Mouse (Mus musculus): ENCODE data around the gene Ppp4r2.
A peak's percentile ranks its signal among the peaks of the same experiment; 100 is the strongest.

Gene Ppp4r2

DNA sequence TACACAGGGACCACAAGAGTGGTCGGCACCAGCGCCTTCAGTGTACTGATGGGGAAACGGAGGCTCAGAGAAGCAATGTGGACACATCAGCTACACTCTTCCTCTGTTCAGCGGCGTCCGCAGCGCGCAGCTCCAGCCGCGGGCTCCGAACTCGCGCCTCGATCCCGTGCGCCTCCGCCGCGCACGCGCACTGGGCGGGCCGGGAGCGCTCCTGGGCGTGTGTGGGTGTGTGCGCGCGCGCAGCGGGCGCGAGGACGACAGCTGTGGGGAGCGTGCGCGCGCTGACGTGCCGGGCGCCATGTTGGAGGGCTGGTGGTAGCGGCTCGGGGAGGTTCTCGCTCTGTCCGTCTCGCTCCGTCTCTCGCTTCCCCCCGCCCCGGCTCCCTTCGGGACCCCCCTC is at the start of gene Ppp4r2:
TSS of gene Ppp4r2 (plus strand) at position 268 of the 400 bp plus-strand sequence.
- DNase-seq (ENCODE audit: low read depth, low spot score): peak; percentile 88

DNA sequence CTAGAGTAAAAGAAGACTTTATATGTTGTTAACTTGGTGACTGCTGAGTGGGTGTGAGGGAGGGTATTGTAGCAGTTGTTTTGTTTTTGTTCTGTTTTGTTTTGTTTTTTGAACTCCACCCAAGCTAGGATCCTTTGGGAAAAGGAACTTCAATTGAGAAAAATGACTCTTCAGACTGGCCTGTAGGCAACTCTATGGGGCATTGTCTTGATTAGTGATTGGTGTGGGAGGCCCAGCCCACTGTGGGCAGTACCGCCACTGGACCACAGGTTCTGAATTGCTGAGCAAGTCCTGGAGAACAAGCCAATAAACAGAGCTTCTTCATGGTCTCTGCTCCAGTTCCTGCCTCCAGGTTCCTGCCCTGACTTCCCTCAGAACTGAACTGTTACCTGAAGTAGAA is 45.7 kb upstream of the Ppp4r2 start:
- DNase-seq (ENCODE audit: low read depth, low spot score): no peak

DNA sequence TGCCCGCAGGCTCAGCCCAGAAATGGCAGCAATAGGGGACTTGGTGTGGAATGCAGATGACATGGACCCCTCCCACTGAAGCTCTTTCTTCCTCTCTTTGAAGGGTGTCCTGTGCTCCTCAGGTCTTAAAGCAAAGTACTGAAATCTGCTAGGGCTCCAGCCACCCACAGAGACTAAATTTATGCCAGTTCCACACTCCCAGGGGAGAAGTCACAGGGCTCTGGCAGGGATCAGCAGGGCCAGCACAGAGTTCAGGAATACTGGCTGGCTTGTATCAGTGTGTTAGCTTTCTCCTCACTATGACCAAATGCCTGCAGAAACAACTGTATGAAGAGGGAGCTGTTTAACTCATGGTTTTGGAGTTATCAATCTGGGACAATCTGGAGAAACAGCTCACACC is 44.3 kb upstream of the Ppp4r2 start:
- DNase-seq (ENCODE audit: low read depth, low spot score): no peak

DNA sequence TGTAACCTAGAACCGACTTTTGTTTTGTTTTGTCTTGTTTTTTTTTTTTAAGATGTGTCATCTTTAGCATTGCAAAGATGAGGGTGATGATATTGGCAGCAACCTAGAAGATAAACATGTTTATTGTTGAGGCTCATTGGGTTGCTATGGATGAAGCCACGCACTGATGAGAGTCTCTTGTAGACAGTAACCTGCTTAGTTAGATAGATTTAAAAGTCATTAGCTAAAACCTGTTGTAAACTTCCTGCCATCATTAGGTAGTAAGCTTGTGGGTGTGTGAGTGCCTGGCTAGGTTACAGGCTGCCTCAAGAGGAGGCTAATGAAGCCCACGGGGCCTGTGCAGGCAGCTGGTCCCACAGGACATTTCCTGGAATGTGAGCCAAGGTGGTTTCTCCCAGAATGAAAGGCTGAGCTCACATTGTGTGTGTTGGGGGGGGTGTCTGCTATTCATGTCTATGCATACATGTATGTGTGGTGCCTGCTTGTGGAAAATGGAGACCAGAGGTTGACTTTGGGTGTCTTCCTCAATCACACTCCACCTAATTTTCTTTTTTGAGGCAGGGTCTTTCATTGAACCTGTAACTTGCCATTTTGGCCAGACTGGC is 41.3 kb upstream of the Ppp4r2 start:
- DNase-seq (ENCODE audit: low read depth, low spot score): no peak

DNA sequence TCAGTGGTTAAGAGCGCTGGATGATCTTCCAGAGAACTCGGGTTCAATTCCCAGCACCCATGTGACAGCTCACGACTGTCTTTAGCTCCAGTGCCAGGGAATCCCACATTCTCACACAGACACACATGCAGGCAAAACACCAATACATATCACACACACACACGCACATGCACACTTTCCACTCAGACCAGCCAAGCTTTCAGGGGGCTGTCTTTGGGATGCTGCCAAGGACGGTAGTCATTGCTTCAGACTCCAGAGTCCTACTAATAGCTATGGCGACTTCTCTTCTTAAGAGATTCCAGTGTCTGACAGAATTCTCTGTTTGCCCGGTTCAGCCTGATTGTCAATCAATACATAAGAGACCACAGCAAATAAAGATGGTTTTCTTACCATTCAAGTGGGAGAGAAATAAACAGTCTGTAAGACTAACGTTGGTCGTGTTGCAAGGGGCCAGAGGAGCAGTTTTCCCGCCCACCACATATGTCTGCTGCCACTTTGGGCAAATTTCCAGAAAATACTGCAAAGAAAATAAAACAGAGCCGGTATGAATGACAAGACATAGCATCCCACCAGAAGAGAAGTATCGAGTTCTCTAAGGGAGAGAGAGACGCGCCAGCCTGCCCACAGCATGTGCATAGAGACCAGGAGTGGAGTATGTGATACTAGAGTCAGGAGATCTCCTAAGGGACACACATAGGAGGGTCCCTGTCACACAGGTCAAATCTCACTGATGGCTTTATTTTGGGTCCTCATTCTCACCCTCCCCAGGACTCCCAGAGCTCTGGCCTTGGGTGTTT is 40.3 kb upstream of the Ppp4r2 start:
- DNase-seq (ENCODE audit: low read depth, low spot score): no peak

DNA sequence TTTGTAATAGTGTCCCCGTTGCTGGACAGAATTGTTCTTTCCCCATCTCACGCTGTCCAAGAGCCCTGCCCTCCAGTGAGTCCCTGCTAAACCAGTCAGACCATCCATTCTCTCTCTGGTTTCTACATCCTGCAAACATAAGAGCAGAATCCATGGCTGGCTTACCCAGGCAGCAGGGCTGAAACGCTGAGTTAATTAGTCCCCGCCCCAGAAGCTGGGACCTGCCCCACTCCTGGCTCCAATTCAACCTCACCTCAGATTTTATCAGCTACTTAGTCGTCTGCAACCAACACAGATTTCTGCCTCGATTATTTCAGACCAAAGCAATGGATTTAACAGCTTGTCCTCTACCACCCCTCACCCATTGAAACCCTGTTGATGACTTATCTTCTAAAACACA is 37.6 kb upstream of the Ppp4r2 start:
- no peak for DNase-seq (ENCODE audit: low read depth, low spot score)

DNA sequence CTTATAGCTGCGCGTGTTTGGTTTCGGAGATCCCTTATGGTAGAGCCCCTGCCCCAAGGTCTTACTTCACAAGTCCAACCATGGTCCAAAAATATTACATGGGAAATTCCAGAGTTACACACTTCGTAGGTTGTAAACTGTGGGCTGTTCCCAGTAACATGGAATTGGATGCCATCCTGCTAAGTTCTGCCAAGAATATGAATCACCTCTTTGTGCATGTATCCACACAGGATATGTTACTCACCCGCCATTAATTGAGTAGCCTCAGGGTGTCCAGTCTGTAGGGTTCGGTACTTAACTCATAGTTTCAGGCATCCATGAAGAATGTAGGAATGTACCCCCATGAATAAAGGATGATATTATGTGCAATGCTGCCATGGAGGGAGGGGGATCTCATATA is 34.1 kb upstream of the Ppp4r2 start:
- DNase-seq (ENCODE audit: low read depth, low spot score): no peak

DNA sequence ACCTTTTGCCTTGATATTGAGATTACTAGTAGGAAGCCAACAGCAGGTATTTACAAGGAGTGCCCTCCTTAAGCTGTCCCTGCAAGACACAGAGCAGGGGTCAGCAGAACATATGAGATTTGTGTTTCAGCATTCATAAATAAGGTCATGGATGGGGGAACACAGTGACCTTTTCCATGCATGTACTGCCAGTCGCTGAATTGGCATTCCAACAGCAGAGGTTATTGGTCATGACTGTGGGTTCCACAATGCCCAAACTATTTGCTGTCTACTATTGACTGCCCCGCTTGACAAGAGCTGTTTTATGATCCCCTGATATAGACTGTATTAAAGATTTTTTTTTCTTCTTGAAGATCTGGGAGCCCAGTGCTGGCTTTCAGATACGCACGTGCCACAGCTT is 33.7 kb upstream of the Ppp4r2 start:
- no peak for DNase-seq (ENCODE audit: low read depth, low spot score)

DNA sequence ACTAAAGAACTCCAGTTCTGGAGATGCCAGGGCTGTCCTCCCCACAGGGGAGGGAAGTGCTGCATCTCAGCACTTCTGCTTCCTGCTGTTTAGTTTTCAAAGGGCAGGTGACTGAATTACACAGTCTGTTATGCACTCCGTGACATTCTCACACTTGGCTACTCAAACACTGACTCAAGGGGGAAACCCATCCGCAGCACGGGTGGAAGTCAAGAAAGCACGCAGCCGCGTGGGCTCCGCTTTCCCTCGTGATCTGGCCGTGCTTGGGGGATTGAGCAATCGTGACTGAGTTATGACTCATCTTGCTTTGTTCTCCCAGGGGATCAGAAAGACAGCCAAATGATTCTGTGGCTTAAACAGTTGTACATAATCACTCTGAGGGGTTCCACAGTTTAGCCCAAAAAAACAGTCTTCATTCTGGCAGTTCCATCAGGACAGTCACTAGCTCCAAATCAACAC is 32.9 kb upstream of the Ppp4r2 start:
- DNase-seq (ENCODE audit: low read depth, low spot score): peak; percentile 84

DNA sequence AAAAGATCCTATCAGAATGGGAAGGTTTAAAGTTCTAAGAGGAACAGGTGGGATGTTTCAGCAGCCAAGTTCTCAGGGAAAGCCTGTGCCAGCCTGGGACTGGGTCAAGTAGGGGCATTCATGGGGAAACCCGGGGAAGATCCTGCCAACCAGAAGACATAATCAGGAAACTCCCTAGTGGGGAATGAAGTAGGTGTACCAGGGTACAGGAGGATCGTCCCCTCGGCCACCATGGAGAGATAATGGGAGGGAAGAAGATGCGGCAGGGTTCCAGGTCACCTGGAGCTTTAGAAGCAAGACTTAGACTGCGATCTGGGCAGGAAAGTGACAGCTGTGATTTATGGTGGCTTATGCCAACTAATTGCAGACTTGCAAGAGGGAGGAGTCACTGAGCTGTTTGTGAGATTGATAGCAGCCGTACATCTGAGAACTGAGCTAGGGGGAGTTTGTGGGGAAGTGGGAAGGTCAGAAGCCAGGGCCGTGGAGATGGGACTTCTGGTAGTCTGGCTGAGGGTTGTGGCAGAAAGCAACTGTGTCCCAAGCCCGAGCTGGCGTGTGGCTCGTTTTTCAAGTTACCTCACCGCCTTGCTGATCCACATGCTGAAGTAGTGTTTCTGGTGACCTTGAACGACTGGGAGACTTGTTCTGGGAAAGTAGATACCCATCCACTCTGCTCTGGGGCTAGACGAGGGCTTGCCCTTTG is 30.9 kb upstream of the Ppp4r2 start:
- DNase-seq (ENCODE audit: low read depth, low spot score): peak; percentile 57

DNA sequence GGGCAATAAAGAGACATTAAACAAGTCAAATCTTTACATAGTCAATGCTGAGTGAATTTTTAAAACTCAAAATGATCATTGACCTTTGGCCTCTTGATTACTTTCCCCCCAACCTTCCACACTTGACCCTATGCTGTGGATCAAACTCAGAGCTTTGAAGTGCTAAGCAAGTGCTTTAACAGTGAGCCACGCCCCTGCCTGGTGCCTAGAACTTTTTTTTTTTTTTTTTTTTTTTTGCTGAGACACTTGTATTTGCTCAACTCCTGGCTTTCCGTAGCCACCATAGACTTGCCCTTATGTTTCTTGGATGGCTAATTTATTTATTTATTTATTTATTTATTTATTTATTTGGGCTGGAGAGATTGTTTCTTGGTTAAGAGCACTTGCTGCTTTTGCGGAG is 30.2 kb upstream of the Ppp4r2 start:
- no peak for DNase-seq (ENCODE audit: low read depth, low spot score)

DNA sequence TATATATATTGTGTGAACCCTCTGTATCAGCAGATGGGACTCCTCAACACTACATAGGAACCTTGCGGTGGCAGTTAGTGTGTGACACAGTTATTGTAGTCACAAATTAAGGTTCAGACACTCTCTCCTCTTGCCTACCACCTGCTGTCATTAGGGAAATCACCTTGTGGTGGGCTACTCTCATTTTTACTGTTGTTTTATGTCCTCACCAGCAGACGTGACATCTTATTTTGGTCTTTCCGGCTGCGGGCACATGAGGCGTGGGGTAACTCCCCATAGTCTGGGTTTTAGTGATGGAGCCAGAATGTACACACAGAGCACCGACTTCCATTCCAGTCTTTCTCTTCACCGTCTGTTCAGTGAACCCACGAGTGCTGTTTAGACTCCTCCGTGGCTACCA is 26.2 kb upstream of the Ppp4r2 start:
- no peak for DNase-seq (ENCODE audit: low read depth, low spot score)

DNA sequence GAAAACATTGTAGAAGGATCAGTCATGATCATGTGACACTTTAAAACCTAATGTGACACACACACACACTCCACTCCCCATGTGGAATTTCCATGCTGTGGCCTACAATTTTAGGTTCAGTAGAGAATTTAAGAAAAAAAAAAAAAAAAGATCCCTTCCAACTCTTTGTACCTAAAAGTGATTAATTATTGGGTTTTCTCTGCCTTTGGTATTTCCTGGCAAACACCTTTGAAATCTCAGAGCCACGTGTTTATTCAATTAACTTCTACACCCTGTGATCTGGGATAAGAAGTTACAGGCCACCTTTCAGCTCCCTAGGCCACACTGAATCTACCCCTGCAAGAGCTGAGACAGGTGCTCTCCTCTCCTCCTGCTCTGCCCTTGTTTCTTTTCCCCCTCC is 25.7 kb upstream of the Ppp4r2 start:
- DNase-seq (ENCODE audit: low read depth, low spot score): no peak

DNA sequence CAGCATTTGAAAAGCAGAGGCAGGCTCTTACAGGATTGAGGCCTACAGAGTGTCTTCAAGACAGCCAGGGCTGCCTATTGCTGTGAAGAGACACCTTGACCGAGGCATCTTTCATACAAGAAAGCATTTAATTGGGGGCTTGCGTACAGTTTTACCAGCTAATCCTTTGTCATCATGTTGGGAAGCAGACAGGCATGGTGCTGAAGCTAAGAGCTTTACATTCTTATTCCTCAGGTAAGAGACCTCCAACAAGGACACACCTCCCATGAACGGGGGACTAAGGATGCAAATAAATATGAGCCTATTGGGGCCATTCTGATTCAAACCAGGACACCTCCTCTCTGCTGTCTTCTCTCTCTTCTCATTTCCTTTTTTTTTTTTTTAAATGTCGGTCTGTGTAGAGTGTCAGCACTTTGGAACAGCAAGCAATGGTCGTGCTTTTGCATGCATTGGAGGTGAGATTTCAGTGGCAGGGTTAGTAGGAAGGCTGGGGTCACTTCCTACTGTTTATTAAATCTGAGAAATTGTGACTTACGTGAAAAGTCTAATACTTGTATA is 25.1 kb upstream of the Ppp4r2 start:
- DNase-seq (ENCODE audit: low read depth, low spot score): no peak

DNA sequence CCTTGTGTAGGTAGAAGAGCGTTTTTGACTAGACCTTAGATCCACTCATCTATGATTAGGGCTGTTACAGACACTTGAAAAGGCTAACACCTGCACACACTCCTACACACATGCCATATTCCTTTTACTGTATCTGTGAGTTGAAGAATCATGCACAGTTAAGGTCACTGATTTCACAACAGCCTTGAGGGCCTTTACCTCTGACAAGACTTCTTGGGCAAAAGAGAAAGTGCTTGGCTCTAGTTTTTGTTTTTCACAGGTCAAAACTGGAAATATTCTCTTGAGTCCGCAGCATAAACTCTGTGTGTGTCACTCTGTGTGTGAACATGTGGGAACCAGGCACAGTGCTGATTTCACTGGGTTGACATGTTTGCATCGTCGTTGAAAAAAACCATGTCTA is 23.3 kb upstream of the Ppp4r2 start:
- DNase-seq (ENCODE audit: low read depth, low spot score): no peak

DNA sequence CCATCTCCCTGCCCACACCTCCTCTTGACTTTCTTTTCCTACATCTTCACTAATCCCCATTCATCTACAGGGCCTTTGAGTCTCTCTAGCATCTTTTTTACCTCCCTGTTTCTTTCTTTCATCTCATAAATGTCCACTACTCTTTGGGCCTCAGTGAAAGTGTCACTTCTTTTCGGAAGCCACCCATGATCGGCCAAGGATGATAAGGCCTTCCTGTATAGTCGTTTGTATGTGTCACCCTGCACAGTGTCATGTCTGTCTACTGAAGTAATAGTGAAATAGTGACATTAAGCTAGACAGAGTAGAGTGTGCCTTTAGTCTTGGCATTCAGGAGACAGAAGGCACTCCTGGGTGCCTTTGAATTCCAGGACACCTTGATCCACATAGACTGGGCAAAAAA is 21.7 kb upstream of the Ppp4r2 start:
- no peak for DNase-seq (ENCODE audit: low read depth, low spot score)

DNA sequence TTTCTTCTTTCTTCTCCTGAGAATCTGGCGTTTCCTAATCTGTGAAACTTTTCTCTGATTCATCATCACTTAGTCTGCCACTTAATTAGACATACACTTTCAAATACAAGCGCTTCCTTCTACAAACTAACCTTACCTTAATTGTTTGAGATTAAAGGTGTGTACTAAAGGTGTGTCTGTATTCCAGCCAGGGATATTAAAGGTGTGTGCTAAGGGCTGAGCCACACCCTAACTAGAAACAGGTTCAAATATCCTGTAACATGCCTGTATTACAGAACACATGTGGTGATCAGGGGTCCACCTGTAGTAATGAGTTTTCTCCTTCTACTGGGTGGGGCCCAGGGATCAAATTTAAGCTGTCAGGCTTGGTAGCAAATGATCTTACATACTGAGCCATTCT is 12.1 kb upstream of the Ppp4r2 start:
- no peak for DNase-seq (ENCODE audit: low read depth, low spot score)

DNA sequence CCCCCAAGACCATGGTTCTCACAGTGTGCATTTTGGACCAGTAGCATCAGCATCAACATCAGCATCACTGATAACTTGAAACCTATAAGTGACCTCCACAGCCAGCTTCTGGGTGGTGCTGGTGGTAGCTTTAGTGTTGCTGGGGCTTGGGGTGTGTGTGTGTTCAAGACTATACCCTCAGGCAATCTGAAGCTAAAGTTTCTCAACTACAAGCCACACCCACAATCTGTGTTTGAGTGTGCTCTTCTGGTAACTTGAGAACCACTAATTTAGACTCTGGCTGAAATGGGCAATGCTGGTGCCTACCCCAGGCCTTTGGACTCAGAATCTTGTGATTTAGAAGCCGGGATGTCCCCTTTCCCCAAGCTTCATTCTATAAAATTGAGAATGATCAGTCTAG is 10.1 kb upstream of the Ppp4r2 start:
- no peak for DNase-seq (ENCODE audit: low read depth, low spot score)

DNA sequence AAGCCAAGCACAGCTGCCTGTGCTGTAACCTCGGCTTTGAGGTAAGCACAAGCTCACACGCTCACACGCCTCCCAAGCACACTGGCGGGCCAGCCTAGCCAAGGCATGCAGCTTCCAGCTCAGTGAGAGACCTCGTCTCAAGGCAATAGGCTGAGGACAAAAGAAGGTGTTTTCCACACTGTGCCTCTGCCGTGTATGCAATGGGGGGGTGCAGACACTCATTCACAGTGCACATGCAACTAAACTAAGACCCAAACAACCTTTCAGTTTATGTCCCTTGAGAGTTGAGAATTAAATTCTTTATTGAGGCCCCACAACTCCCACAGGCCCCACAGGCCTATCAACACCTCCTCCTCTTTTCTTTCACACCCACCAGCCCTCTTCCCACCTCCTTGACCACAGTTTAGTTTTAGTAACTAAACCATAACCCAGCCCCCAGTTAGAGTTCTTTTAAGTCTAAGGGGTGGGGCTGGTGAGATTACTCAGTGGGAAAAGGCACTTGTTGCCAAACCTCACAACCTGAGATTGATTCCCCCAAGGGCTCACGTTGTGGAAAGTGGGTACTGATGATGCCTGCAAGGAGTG is 8.9 kb upstream of the Ppp4r2 start:
- DNase-seq (ENCODE audit: low read depth, low spot score): no peak

DNA sequence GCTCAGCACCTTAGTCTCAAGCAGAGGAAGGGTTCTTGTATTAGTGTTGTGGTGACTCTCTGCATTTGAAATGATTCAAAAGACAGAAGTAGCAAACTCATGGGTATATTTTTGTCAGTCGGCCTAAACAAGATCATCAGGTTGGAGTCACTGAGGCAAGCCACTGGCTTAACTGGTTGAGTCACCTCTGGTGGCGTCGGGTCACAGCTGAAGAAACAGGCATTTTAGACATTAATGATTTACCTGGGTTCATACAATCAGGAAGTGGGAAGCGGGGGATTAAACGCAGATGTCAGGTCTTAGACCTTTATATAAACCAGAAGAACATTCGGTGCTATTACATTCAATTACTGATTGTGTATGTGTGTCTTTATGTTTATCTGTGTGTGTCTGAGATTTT is 7.4 kb upstream of the Ppp4r2 start:
- no peak for DNase-seq (ENCODE audit: low read depth, low spot score)

DNA sequence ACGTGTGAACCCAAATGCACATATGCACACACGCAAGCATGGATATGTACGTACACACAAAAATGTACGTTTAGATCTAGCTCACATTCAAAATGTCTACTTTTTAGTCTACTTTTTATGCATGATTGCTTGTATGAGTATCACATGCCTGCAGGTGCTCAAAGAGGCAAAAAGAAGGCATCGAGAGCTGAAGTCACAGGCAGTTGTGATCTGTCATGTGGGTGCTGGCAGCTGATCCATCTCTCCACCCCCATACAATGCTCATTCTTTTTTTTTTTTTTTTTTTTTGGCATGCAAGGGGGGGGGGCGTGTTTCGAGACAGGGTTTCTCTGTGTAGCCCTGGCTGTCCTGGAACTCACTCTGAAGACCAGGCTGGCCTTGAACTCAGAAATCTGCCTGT is 4.9 kb upstream of the Ppp4r2 start:
- DNase-seq (ENCODE audit: low read depth, low spot score): no peak

DNA sequence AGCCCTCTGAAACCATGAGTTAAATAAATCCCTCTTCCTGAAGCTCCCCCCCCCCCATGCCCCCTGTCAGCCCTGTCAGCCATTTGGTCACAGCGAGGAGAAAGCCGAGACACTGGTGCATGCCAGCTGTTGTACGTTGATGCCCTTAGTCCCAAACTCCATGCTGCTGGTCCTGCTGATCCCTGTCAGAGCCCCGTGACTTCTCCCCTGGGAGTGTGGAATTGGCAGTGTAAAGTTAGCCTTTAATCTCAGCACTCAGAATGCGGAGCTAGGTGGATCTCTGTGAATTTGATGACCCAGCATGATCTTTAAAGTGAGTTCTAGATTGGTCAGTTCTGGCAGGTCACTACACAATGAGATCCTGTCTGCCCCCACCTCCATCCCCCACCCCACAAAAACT is 3.7 kb upstream of the Ppp4r2 start:
- no peak for DNase-seq (ENCODE audit: low read depth, low spot score)

All from skeletal muscle tissue, adult 2 months (tissue).